Mouse (Mus musculus) adipocyte (in vitro differentiated cells): ENCODE results near the gene Ptprt.
"Not testable (repeated sequence)": the region's sequence is repeated elsewhere in the genome, so short reads cannot be mapped to it uniquely, and the experiment has no call there.

Experiments used
- DNase-seq: peaks from one replicate; pipeline ENCODE4 v3.0.0-alpha.2; 2016; ENCODE audit warnings: low spot score

Gene Ptprt

DNA sequence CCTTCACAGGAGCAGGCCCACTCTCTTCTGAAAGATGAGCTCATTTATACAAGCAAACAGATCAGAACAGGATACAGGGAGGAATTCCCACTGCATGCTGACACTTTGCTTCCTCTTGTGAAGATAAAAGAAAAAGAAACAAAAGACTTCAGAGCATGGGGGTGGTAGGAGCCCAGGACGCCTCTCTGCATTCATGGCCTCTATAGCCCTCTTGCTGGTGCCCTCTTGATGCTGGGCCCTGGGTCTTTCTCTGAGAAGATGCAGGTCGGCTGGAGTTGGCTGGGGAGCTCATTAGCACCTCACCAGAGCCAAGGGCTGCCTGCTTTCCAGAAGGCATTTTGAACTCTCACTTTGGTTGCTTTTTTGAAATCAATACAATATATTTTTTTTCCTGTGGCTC is 448.6 kb downstream of the Ptprt start:
- DNase-seq = no peak

DNA sequence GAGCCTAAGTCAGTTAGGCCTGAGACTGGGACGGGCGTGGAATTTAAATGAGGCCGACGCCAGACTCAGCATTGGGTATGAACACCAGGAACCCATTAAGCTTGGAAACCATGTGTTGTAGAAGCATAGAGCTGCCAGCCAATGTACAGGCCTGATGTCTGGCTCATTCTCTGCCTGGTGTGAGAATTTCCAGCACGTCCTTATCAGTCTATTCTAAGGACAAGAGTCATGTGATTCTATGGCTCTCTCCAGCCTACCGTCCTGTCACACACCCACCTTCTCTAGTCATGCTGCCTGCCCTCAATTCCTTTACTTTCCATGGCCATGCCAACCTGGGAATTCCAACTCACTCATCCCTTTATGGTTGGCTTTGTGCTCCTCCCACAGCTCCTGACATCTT is 450.4 kb downstream of the Ptprt start:
- DNase-seq = no peak

DNA sequence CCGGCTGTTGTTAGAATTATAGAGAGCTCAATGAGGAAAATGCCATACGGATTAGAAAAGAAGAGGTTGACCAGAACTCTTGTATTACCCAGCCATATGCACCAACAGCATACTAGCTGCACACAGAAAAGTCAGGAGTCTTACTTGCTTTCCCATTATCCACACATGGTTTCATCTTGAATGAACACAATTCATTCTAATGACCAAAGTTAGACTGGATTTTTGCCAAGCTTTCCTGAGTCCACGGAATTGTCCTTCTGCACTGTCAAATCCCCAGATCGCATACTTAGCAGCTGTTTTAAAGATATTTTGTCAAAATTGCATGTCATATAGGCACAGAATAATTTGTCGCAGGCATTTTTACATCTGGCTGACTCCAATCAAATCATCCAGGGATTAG is 463.6 kb downstream of the Ptprt start:
- DNase-seq = no peak

GRCm38 (mm10) chr2:162182621-162183475 is 478.1 kb downstream of the Ptprt start:
- DNase-seq = no peak

GRCm38 (mm10) chr2:162181826-162182225 is 479.1 kb downstream of the Ptprt start:
- no peak for DNase-seq

GRCm38 (mm10) chr2:162172529-162172928 is 488.4 kb downstream of the Ptprt start:
- no peak for DNase-seq

GRCm38 (mm10) chr2:162141845-162142411 is 519.0 kb downstream of the Ptprt start:
- DNase-seq = no peak

DNA sequence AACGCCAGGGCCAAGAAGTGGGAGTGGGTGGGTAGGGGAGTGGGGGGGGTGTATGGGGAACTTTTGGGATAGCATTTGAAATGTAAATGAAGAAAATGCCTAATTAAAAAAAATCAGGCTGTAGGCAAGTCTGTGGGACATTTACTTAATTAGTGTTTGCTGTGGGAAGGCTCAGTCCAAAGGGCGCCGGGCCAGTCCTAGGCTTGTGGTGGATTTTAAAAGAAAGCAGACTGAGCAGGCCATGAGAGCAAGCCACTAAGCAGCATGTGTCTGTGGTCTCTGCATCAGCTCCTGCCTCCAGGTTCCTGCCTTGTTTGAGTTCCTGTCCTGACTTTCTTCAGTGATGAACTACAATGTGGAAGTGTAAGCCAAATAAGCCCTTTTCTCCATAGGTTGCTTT is 524.8 kb downstream of the Ptprt start:
- DNase-seq = not testable (repeated sequence)

DNA sequence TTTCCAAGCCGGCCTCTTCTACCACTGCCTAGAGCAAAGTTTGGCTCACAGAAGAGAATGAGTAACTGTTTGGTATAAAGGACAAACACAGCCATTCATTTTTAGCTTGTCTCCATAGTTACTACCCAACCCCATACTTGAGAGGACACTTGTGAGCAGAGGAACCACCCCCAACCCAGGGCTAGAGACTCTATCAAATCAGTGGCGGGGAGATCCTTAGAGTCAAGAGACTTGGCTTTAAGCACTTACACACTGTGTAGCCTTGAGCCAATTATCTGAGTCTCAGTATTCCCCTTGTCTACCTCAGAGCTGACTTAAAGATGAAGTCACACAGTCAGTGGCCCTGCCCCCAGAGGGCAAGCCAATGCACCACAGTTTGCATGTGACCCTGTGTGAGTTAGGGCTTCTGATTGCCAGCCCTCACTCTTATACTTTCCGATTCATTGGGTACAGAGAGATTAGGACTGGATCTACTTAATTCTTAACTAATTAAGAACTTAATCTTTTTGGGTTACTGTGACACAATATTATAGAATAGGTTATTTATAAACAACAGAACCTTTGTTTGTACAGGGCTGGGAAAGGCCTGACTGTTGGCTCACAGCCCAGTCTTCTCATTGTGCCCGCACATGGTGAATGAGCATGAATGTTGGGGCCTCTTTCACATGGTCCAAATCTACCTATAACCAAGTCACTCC is 529.2 kb downstream of the Ptprt start:
- DNase-seq = no peak

DNA sequence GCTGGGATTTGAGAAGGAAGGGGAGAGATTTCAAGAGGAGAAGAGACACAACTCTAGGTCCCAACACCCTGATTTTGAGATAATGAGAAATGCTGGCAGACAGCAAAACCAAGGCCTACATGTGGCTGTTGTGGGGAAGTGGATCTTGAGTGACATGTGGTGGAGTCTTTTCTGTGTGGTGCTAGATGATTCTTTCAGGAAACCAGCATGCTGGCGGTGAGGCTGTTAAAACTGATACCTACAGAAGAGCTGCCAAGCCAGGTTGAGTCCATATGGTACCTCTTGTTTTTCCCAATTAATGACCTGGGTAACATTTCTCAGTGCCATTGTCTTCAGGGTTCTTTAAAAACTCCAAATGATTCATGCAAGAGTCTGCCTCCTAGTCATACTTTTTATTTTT is 531.1 kb downstream of the Ptprt start:
- no peak for DNase-seq

DNA sequence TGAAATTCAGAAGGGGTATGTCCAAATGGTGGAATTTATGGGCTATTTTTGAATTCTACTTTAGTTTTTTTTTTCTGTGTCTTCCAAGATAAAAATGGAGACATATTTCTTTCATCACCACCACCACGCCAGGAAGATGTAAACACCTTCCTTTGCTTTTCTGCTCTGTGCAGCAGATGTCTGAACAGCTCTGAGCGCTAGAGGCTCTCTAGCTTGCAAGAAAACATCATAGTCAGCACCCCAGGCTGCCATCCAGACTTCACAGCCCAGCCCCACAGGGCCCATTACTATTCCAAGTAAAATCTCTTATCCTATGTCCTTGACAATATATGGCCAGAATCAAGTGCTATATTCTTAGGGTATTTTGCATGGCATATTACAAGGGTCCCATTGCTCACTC is 542.9 kb downstream of the Ptprt start:
- no peak for DNase-seq

DNA sequence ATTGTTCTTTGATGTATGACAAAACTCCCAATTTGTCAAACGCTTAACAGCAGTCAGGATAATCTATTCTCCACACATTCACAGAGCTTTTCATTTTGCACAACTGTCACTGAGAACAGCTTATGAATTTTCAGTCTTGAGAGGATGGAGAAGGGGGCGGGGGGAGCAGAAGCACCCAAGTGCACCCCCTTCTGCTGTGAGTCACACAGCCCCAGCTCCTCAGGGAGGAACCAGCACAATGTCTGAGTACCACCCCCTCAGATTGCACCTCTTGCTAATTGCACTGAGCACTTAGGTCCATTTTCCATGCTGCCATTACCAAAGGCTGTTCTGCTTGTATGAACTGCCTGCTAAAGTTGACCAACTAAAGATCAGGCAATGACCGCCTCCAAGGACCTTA is 578.6 kb downstream of the Ptprt start:
- DNase-seq = no peak

DNA sequence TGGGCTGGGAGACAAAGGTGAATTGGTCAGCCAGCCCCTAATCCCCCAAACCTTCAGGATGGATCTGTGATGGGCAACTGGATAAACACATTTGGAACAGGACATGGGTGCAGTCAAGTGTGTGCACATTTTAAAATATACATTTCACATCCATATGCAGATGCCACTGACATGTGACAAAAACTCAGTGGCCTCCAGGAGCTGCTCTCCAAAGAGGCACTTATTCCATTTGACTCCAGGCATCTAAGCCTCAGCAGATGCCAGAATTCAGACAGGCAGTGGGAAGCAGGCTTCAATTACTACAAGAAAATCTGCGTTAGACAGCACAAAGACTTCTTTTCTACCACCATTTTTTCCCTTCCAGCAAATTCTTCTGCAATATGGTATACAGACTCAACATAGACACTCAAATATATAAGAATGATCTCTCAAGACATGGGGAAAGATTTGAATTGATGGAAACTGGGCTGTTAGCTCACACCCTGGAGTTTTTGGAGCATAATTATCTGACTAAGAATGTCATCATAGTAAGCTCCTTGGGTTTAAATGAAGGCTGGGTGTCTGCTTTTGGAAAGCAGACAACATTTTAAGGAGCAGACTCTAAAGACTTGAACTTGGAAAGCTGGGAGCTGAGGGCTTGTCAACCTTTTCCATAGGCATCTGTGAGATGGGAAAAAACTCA is 580.1 kb downstream of the Ptprt start:
- no peak for DNase-seq

DNA sequence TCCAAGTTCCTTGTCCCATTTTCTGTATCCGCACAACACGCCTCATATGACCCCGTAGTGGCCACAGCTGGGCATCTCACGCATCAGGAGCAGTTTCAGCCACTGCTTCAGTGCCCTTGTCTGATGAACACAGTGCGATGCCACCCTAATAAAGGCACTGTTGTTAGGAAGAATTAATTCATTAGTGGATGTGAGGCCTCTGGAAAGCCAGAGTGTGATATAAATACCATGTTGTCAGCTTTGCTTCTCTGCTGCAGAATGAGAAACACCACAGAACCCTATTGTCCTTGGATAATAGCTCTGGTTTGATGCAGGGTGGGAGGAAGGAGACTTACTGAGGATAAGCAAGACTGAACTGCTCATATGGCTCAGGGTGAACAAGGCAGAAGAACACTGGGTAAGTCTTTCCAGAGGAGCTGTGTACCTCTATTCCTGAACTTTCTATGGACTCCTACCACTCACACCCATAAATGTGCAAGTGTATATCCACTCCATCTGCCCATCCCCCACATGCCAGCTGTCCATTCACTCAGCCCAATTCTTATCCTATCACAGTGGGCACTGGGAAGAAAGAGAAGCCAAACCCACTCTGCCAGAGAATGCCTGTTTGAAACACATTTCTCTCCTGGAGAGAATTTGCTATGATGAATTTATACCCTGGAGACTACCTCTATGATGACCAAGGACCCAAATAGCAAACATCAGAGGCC is 582.2 kb downstream of the Ptprt start:
- no peak for DNase-seq

DNA sequence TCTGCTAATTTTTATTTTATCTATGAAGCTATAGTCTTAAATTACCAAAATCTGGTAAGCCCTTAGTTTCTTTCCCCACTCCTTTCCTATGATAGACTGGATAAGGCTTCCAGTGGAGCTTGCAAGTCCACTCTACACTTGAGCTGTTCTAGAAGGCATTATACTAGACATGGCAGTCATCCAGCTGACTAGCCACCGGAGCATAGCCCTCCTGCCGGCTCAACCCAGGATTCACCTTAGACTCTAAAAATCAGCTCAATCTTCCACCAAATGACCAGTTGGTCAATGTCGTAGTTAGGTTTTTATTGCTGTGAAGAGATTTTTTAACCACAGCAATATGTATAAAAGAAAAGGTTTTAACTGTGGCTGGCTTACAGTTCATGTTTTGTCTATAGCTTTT is 608.1 kb downstream of the Ptprt start:
- DNase-seq = no peak

GRCm38 (mm10) chr2:162050198-162050597 is 610.7 kb downstream of the Ptprt start:
- DNase-seq = no peak

- DNase-seq = no peak
Observed at GRCm38 (mm10) chr2:162035615-162036014, 625.3 kb downstream of the Ptprt start.

GRCm38 (mm10) chr2:162031636-162032035 is 629.3 kb downstream of the Ptprt start:
- no peak for DNase-seq

DNA sequence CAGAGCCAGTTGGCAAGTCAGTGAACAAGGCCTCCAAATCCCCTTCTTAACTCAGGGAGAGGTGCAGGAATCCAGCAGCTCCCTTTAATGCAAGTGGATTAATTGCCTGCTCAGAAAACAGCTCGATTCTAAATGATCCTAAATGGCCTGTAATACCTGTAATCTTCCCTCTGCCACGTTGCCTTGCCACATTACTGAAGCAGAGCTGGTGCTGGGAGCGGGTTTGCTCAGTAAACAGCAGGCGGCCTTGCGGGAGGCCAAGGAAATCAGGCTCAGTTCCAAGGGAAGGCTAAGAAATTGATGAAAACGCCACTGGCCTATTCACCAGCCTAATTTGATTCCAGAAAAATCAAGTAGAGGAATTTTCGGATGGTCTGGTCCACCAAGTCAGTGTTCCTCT is 659.9 kb downstream of the Ptprt start:
- DNase-seq = no peak

DNA sequence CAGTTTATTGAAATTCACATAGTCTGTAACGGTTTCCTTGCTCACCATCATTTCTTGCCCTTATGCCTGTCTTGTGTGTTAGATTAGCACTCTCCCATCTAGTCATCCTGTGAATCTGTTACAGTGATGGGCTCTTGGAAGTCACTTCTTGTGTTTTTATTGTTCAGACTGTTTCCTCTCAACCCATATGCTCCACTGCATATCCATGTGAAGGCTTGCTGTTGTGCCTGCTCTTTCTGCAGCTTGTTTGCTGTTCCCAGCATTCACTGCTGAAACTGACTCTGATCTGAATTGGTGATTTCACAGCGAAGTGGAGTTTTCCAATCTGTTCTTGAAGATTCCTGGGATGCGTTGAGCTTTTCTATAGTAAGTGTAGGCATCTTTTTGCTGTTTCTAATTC is 678.6 kb downstream of the Ptprt start:
- no peak for DNase-seq

- DNase-seq = no peak
Observed at GRCm38 (mm10) chr2:161961179-161962163, 699.5 kb downstream of the Ptprt start.
